Mouse (Mus musculus): ENCODE measurements around the gene Ntm. TPM values are rescaled to one million over a fixed set of nuclear protein-coding genes. Genes with fewer than 3 reads are reported as not detected.

Gene Ntm
- not detected for polyA plus RNA-seq (2017; shearing (Covaris generic))

GRCm38 (mm10) chr9:29962978-29963377, at the start of gene Ntm:
Gene Ntm (minus strand): TSS chr9:29963141.

